Mouse (Mus musculus): Measurements from ENCODE around the gene Izumo1.

- no peak for TF ChIP-seq CTCF (IDR thresholded peaks at IDR 0.05)
- TF ChIP-seq EP300 (IDR thresholded peaks at IDR 0.05): no peak
Observed at GRCm38 (mm10) chr7:45596107-45596506, 25.5 kb upstream of the Izumo1 start.

Measured in lung, postnatal 0 days (tissue).